Mouse (Mus musculus) liver, embryonic 14.5 days (tissue): ENCODE measurements at regions not wholly inside any gene's neighbourhood (a gene's known extent, or its start where the extent isn't known, plus 50 kb on each side); places are given as distances from the start of the nearest gene placed in this dataset.

Source experiments
- CTCF ChIP-seq: IDR thresholded peaks from 2 replicates; pipeline ENCODE4 v1.5.1; 2016; ENCODE audit warnings: antibody characterized with exemption, low read depth, control low read depth
- EP300 ChIP-seq: IDR thresholded peaks from 2 replicates; pipeline ENCODE4 v1.6.1; 2016; ENCODE audit warnings: antibody characterized with exemption, low read depth

DNA sequence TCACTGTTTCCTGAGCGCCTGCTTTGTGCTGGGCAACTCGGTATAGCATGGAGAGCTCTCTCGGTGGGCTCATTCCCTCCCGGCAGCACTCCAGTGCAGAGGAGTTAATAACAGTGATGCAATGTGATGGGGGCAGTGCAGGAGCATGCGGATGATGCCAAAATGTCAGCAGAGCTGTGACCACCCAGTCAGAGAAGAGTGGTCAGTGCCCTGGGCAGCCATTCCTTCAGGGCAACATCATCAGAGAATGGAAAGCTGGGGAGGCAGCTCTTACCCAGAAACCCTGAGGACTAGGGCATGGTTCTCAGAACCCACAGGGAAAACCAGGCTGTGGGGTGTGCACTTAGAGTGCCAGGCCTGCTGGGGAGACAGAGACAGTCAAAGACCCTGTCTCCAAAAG lies 410.0 kb upstream of the Atp11b start:
- no peak for TF ChIP-seq CTCF
- no peak for TF ChIP-seq EP300
